Mouse (Mus musculus) lung, embryonic 14.5 days (tissue): ENCODE results near the gene Foxk1. TPM values are rescaled to one million over a fixed set of nuclear protein-coding genes. Genes with fewer than 3 reads are reported as not detected.

Experiments used
- ATAC-seq: fragments of 200-750 bp; cut with Nextera tagmentation; 2 replicates; pipeline ENCODE4 v1.8.0; 2017; ENCODE audit warnings: mild to moderate bottlenecking, moderate TSS enrichment, moderate library complexity; ENCODE audit not compliant: insufficient read depth
- DNase-seq: peaks from one replicate; pipeline ENCODE4 v3.0.0-alpha.2; 2015
- H3K27ac ChIP-seq: fragments of 300-500 bp; sonication (generic); 2 replicates; pipeline ENCODE4 v1.5.1; 2014; ENCODE audit warnings: low read depth, mild to moderate bottlenecking, moderate library complexity
- H3K27me3 ChIP-seq: fragments of 300-500 bp; sonication (generic); 2 replicates; pipeline ENCODE4 v1.6.1; 2014; ENCODE audit warnings: low read length, control low read depth; ENCODE audit not compliant: insufficient read depth
- H3K36me3 ChIP-seq: fragments of 300-500 bp; sonication (generic); 2 replicates; pipeline ENCODE4 v1.6.1; 2014; ENCODE audit warnings: control low read depth; ENCODE audit not compliant: insufficient read depth
- H3K4me1 ChIP-seq: fragments of 300-500 bp; sonication (generic); 2 replicates; pipeline ENCODE4 v1.6.1; 2014; ENCODE audit warnings: antibody characterized with exemption, control low read depth; ENCODE audit not compliant: insufficient read depth
- H3K4me2 ChIP-seq: fragments of 300-500 bp; sonication (generic); 2 replicates; pipeline ENCODE4 v1.6.1; 2014; ENCODE audit warnings: mild to moderate bottlenecking
- H3K4me3 ChIP-seq: fragments of 300-500 bp; sonication (generic); 2 replicates; pipeline ENCODE4 v1.5.1; 2014; ENCODE audit warnings: low read depth, low read length
- H3K9ac ChIP-seq: fragments of 300-500 bp; sonication (generic); 2 replicates; pipeline ENCODE4 v1.6.1; 2014
- H3K9me3 ChIP-seq: fragments of 300-500 bp; sonication (generic); 2 replicates; pipeline ENCODE4 v1.6.1; 2016; ENCODE audit warnings: low read depth, low read length, control low read depth
- CTCF ChIP-seq: IDR thresholded peaks from 2 replicates; pipeline ENCODE4 v1.5.1; 2016; ENCODE audit warnings: antibody characterized with exemption, low read depth
- WGBS: fragments of 180-500 bp; shearing (Covaris S2); extraction: QIAGEN DNeasy Blood & Tissue Kit; methylation state at CpG from one replicate; pipeline ENCODE4 v1.1.7; 2014; 5-methylcytosine and 5-hydroxymethylcytosine counted together
- polyA plus RNA-seq: library from polyadenylated mRNA; unstranded; fragments of >200 nt; fragmentation: Nextera tagmentation; extraction: Ambion mirVana; gene quantifications from 2 replicates; pipeline ENCODE4 v1.2.1, GENCODE M21; 2014

The Foxk1 gene
- polyA plus RNA-seq, 1 experiment from 2014 or later: 7.9 TPM

GRCm38 (mm10) chr5:142375641-142376040 lies 25.7 kb upstream of the Foxk1 start:
- Histone ChIP-seq H3K9ac (no peak overlapping the region), H3K4me2 (no peak overlapping the region), H3K36me3 (no peaks in the 10 kb centered on the region), H3K27me3 (no peaks in the 10 kb centered on the region), H3K4me3 (no peak overlapping the region), H3K4me1 (peaks cover 3% of the 10 kb centered on the region; the same call in 1 of the 2 replicates), H3K27ac (no peak overlapping the region), H3K9me3 (no peaks in the 10 kb centered on the region)
- no peak for TF ChIP-seq CTCF
- no peak for ATAC-seq
- 97% methylated on average over 5 of the region's 5 CpGs for WGBS
- no peak for DNase-seq

- ATAC-seq (no peak), DNase-seq (no peak)
- 83% methylated on average over 6 of the region's 6 CpGs for WGBS
- Histone ChIP-seq H3K4me1 (peaks cover 3% of the 10 kb centered on the region; the same call in 1 of the 2 replicates), H3K27ac (no peak overlapping the region), H3K4me3 (no peak overlapping the region), H3K9me3 (no peaks in the 10 kb centered on the region), H3K36me3 (no peaks in the 10 kb centered on the region), H3K9ac (no peak overlapping the region), H3K4me2 (no peak overlapping the region), H3K27me3 (no peaks in the 10 kb centered on the region)
- no peak for TF ChIP-seq CTCF
Observed at GRCm38 (mm10) chr5:142376071-142376470, 25.2 kb upstream of the Foxk1 start.

GRCm38 (mm10) chr5:142378068-142378467 lies 23.2 kb upstream of the Foxk1 start:
- TF ChIP-seq CTCF: no peak
- Histone ChIP-seq H3K4me1 (no peaks in the 10 kb centered on the region), H3K9ac (no peak overlapping the region), H3K4me3 (no peak overlapping the region), H3K4me2 (no peak overlapping the region), H3K27me3 (no peaks in the 10 kb centered on the region), H3K27ac (no peak overlapping the region), H3K9me3 (no peaks in the 10 kb centered on the region), H3K36me3 (no peaks in the 10 kb centered on the region)
- 48% methylated on average over 2 of the region's 2 CpGs for WGBS
- DNase-seq (no peak), ATAC-seq (no peak)

GRCm38 (mm10) chr5:142380491-142380890 lies 20.8 kb upstream of the Foxk1 start:
- Histone ChIP-seq H3K27me3 (no peaks in the 10 kb centered on the region), H3K27ac (0 out of 2 replicates have a peak overlapping the region, but pooled peaks have one; percentile 9), H3K4me1 (0 out of 2 replicates have a peak, but pooled peaks cover 2% of the 10 kb centered on the region), H3K4me3 (no peak overlapping the region), H3K4me2 (no peak overlapping the region), H3K9ac (no peak overlapping the region), H3K36me3 (no peaks in the 10 kb centered on the region), H3K9me3 (no peaks in the 10 kb centered on the region)
- ATAC-seq: peak; percentile 78; the same call in 1 of the 2 replicates
- DNase-seq: peak; percentile 81
- WGBS: 26% methylated on average over 6 of the region's 6 CpGs
- TF ChIP-seq CTCF: no peak

GRCm38 (mm10) chr5:142384911-142385660 lies 16.2 kb upstream of the Foxk1 start:
- no peaks in the 10 kb centered on the region for H3K27me3 ChIP-seq
- 31% methylated on average over 23 of the region's 23 CpGs for WGBS
- H3K9ac ChIP-seq: no peak overlapping the region
- H3K4me1 ChIP-seq: peaks cover 13% of the 10 kb centered on the region; the same call in 1 of the 2 replicates
- H3K4me2 ChIP-seq: peak overlapping the region; percentile 27; the same call in 1 of the 2 replicates
- DNase-seq (peak; percentile 44), ATAC-seq (no peak)
- H3K9me3 ChIP-seq: no peaks in the 10 kb centered on the region
- no peak for TF ChIP-seq CTCF
- H3K36me3 ChIP-seq: no peaks in the 10 kb centered on the region
- H3K4me3 ChIP-seq: no peak overlapping the region
- peak overlapping the region; percentile 62 for H3K27ac ChIP-seq

GRCm38 (mm10) chr5:142386329-142386728 lies 15.0 kb upstream of the Foxk1 start:
- DNase-seq (no peak), ATAC-seq (no peak)
- no peak for TF ChIP-seq CTCF
- Histone ChIP-seq H3K4me3 (no peak overlapping the region), H3K4me2 (no peak overlapping the region), H3K27ac (peak overlapping the region; percentile 68; the same call in 1 of the 2 replicates), H3K4me1 (peaks cover 13% of the 10 kb centered on the region; the same call in 1 of the 2 replicates), H3K27me3 (no peaks in the 10 kb centered on the region), H3K9ac (no peak overlapping the region), H3K36me3 (no peaks in the 10 kb centered on the region), H3K9me3 (no peaks in the 10 kb centered on the region)
- 61% methylated on average over 6 of the region's 6 CpGs for WGBS
